Mouse (Mus musculus): ENCODE measurements around the gene Jchain.

GRCm38 (mm10) chr5:88508555-88508954 lies 19.1 kb downstream of the Jchain start:
- TF ChIP-seq CTCF (IDR thresholded peaks at IDR 0.05; ENCODE audit: borderline replicate concordance, insufficient read depth, low read length) (no peak), POLR2A (IDR thresholded peaks at IDR 0.05; ENCODE audit: low read depth, low read length) (no peak)

All from embryonic fibroblast, embryonic 13.5 days (primary cell).